8 mouse cellular contexts compared by ENCODE assay signal in genomic region chr1:91366215-91367108, GRCm38 (mm10). TPM values are rescaled to one million over a fixed set of nuclear protein-coding genes. Genes with fewer than 3 reads are reported as not detected.
DNase-seq lines count a peak whose midpoint lies in the region; ATAC-seq and TF ChIP-seq lines count a peak whose summit lies in the region.

TSS of gene Erfe (plus strand) at chr1:91366430.

- H3K9me3 ChIP-seq in liver, postnatal 0 days (ENCODE audit: low read length) = peaks cover 4% of the 10 kb centered on the region
- no peaks in the 10 kb centered on the region for H3K9me3 ChIP-seq in neural tube, embryonic 14.5 days (ENCODE audit: control insufficient read depth, low read length)

- no peak for TF ChIP-seq EP300 in liver, postnatal 0 days (IDR thresholded peaks at IDR 0.05; ENCODE audit: low read depth)

- 0 out of 2 replicates have a peak, but pooled peaks cover 3% of the 10 kb centered on the region for H3K27me3 ChIP-seq in liver, postnatal 0 days (ENCODE audit: insufficient read depth, low read length)
- peaks cover 5% of the 10 kb centered on the region; the same call in 1 of the 2 replicates for H3K27me3 ChIP-seq in neural tube, embryonic 14.5 days (ENCODE audit: control insufficient read depth, insufficient read depth, low read length)
- no peaks in the 10 kb centered on the region for H3K27me3 ChIP-seq in thymus, adult 2 months (ENCODE audit: control insufficient read depth, insufficient read depth, low read length)

- ATAC-seq in monocyte, adult 5-6 weeks (replicated peaks; ENCODE audit: insufficient number of reproducible peaks, low FRiP score, low TSS enrichment, poor library complexity, severe bottlenecking) = no peak
- peak; percentile 82 for ATAC-seq in liver, postnatal 0 days
- ATAC-seq in neural tube, embryonic 14.5 days (ENCODE audit: low read depth) = peak; percentile 54; the same call in 1 of the 2 replicates

- peak; percentile 35 to 53 for DNase-seq in monocyte, adult 2 months (ENCODE audit: low read depth in 1 of 2, low spot score in 2 of 2)
- DNase-seq in embryo, embryonic 11.5 days (ENCODE audit: low read depth, low spot score) = peak; percentile 58
- peak; percentile 63 to 81 for DNase-seq in heart, adult 18-20 months
- DNase-seq in kidney, adult 18-20 months = peak; percentile 69
- peak; percentile 87 for DNase-seq in liver, postnatal 0 days
- DNase-seq in thymus, adult 2 months = peak; percentile 84

- under 1% methylated on average over 57 of the region's 68 CpGs for WGBS in liver, postnatal 0 days (ENCODE audit: insufficient replicate concordance)
- WGBS in neural tube, embryonic 14.5 days = under 1% methylated on average over 52 of the region's 68 CpGs
- 6% methylated on average over 51 of the region's 68 CpGs for WGBS in thymus, adult 2 months

- TF ChIP-seq CTCF in liver, postnatal 0 days (IDR thresholded peaks at IDR 0.05; ENCODE audit: low read depth) = peak; percentile 93
- peak; percentile 90 for TF ChIP-seq CTCF in thymus, adult 2 months (IDR thresholded peaks at IDR 0.05; ENCODE audit: borderline replicate concordance, control insufficient read depth, extremely low read depth, insufficient read depth, low read length, poor library complexity)

- TF ChIP-seq POLR2A in thymus, adult 2 months (IDR thresholded peaks at IDR 0.05; ENCODE audit: control insufficient read depth, extremely low read depth, insufficient read depth, low read length, poor library complexity) = no peak

- peak within 1 kb of the TSS; percentile 99 for H3K4me2 ChIP-seq in liver, postnatal 0 days (ENCODE audit: low read depth, low read length)
- H3K4me2 ChIP-seq in neural tube, embryonic 14.5 days (ENCODE audit: low read depth, low read length) = peak within 1 kb of the TSS; percentile 51

- H3K4me3 ChIP-seq in liver, postnatal 0 days (ENCODE audit: low read depth, low read length) = peak within 1 kb of the TSS; percentile 77
- H3K4me3 ChIP-seq in neural tube, embryonic 14.5 days (ENCODE audit: low read depth, low read length) = peak within 1 kb of the TSS; percentile 21
- peak within 1 kb of the TSS; percentile 46 for H3K4me3 ChIP-seq in thymus, adult 2 months (ENCODE audit: control insufficient read depth, insufficient read depth, low read length)

- peaks cover 15% of the 10 kb centered on the region for H3K4me1 ChIP-seq in liver, postnatal 0 days (ENCODE audit: insufficient read depth)
- no peaks in the 10 kb centered on the region for H3K4me1 ChIP-seq in neural tube, embryonic 14.5 days (ENCODE audit: control insufficient read depth, insufficient read depth, low read length)
- peaks cover 10% of the 10 kb centered on the region for H3K4me1 ChIP-seq in thymus, adult 2 months (replicated peaks; ENCODE audit: control insufficient read depth, insufficient read depth, low read length)

- peaks cover 11% of the 10 kb centered on the region; the same call in 1 of the 2 replicates for H3K36me3 ChIP-seq in liver, postnatal 0 days (replicated peaks; ENCODE audit: insufficient read depth, low read length)
- peaks cover 4% of the 10 kb centered on the region for H3K36me3 ChIP-seq in neural tube, embryonic 14.5 days (ENCODE audit: control insufficient read depth, insufficient read depth, low read length)
- peaks cover 5% of the 10 kb centered on the region for H3K36me3 ChIP-seq in thymus, adult 2 months (ENCODE audit: control insufficient read depth, insufficient read depth, low read length)

- peak within 1 kb of the TSS; percentile 86 for H3K9ac ChIP-seq in liver, postnatal 0 days (replicated peaks)
- no peak within 1 kb of the TSS for H3K9ac ChIP-seq in neural tube, embryonic 14.5 days (replicated peaks; ENCODE audit: low read depth, low read length)

- H3K27ac ChIP-seq in liver, postnatal 0 days (ENCODE audit: low read depth) = peak within 1 kb of the TSS; percentile 69; the same call in 1 of the 2 replicates
- no peak within 1 kb of the TSS for H3K27ac ChIP-seq in neural tube, embryonic 14.5 days (ENCODE audit: low read depth, low read length)
- no peak within 1 kb of the TSS for H3K27ac ChIP-seq in thymus, adult 2 months (ENCODE audit: control insufficient read depth, insufficient read depth, low read length)

RNA-seq across cellular contexts. Expression of gene Erfe, which starts in this region (rescaled TPM):
- total RNA-seq in monocyte, adult 5-6 weeks (2017) = 0.29 to 0.48 TPM in 2 of 3 replicates, not detected in the other
- not detected for total RNA-seq in heart, adult 18-20 months (2021)
- 0.95 and 1.3 TPM in 2 replicates for polyA plus RNA-seq in liver, postnatal 0 days (2015; fragmentation: Nextera tagmentation; extraction: Ambion mirVana)
- 0.17 TPM in 1 of 2 replicates, not detected in the other for polyA plus RNA-seq in neural tube, embryonic 14.5 days (2014; fragmentation: Nextera tagmentation; extraction: Ambion mirVana)
- 1.4 and 2.5 TPM in 2 replicates for polyA plus RNA-seq in thymus, adult 2 months (2012; rRNA removed)

Comparison
In these comparisons a context has a peak if more than half of its experiments do, and no peak if none do; other contexts are left out.
1. Peak in DNase-seq in heart, adult 18-20 months; RNA of the gene not detected or under 1 TPM.
2. Peak in ATAC-seq, H3K4me3 ChIP-seq and H3K4me2 ChIP-seq in neural tube, embryonic 14.5 days; RNA of the gene not detected or under 1 TPM.
3. H3K4me3 ChIP-seq: peak in every context shown above with its lines; median percentile 77 in liver, postnatal 0 days; 46 in thymus, adult 2 months; 21 in neural tube, embryonic 14.5 days.